Mouse (Mus musculus) midbrain, postnatal 0 days (tissue): ENCODE data around the gene As3mt. TPM values are rescaled to one million over a fixed set of nuclear protein-coding genes. Genes with fewer than 3 reads are reported as not detected.
A peak's percentile ranks its signal among the peaks of the same experiment; 100 is the strongest.
"Not testable (repeated sequence)": the region's sequence is repeated elsewhere in the genome, so short reads cannot be mapped to it uniquely, and the experiment has no call there.

ENCODE experiments used
- ATAC-seq: fragments of 200-750 bp; cut with Nextera tagmentation; 2 replicates; pipeline ENCODE4 v1.8.0; 2017; ENCODE audit warnings: moderate number of reproducible peaks, mild to moderate bottlenecking, moderate TSS enrichment, moderate library complexity; ENCODE audit not compliant: low FRiP score
- DNase-seq: peaks from one replicate; pipeline ENCODE4 v3.0.0-alpha.2; 2015; ENCODE audit warnings: low spot score
- H3K27ac ChIP-seq: fragments of 300-500 bp; sonication (generic); 2 replicates; pipeline ENCODE4 v1.5.1; 2014; ENCODE audit warnings: low read depth, mild to moderate bottlenecking, low read length, mixed read lengths
- H3K27me3 ChIP-seq: fragments of 300-500 bp; sonication (generic); 2 replicates; pipeline ENCODE4 v1.6.1; 2014; ENCODE audit warnings: low read length, control low read depth, mixed read lengths; ENCODE audit not compliant: insufficient read depth
- H3K36me3 ChIP-seq: fragments of 300-500 bp; sonication (generic); 2 replicates; pipeline ENCODE4 v1.6.1; 2014; ENCODE audit warnings: low read length, control low read depth, mixed read lengths; ENCODE audit not compliant: insufficient read depth
- H3K4me1 ChIP-seq: fragments of 300-500 bp; sonication (generic); 2 replicates; pipeline ENCODE4 v1.6.1; 2014; ENCODE audit warnings: mild to moderate bottlenecking, control low read depth, antibody characterized with exemption, low read length, mixed read lengths; ENCODE audit not compliant: insufficient read depth
- H3K4me2 ChIP-seq: fragments of 300-500 bp; sonication (generic); 2 replicates; pipeline ENCODE4 v1.6.1; 2014; ENCODE audit warnings: low read depth, mild to moderate bottlenecking, low read length, mixed read lengths; ENCODE audit not compliant: poor library complexity, severe bottlenecking
- H3K4me3 ChIP-seq: fragments of 300-500 bp; sonication (generic); 2 replicates; pipeline ENCODE4 v1.5.1; 2014; ENCODE audit warnings: low read depth, mild to moderate bottlenecking, low read length, moderate library complexity
- H3K9ac ChIP-seq: fragments of 300-500 bp; sonication (generic); replicated peaks from 2 replicates; pipeline ENCODE4 v1.6.1; 2014; ENCODE audit warnings: mild to moderate bottlenecking, low read length, moderate library complexity, mixed read lengths; ENCODE audit not compliant: poor library complexity, severe bottlenecking
- H3K9me3 ChIP-seq: fragments of 300-500 bp; sonication (generic); 2 replicates; pipeline ENCODE4 v1.6.1; 2016; ENCODE audit warnings: low read length, control low read depth
- CTCF ChIP-seq: IDR thresholded peaks from 2 replicates; pipeline ENCODE4 v1.5.1; 2016; ENCODE audit warnings: antibody characterized with exemption, mild to moderate bottlenecking
- WGBS: fragments of 180-500 bp; shearing (Covaris S2); extraction: QIAGEN DNeasy Blood & Tissue Kit; methylation state at CpG from one replicate; pipeline ENCODE4 v1.1.7; 2014; 5-methylcytosine and 5-hydroxymethylcytosine counted together
- polyA plus RNA-seq: library from polyadenylated mRNA; unstranded; fragments of >200 nt; fragmentation: Nextera tagmentation; extraction: Ambion mirVana; gene quantifications from 2 replicates; pipeline ENCODE4 v1.2.1, GENCODE M21; 2015
- total RNA-seq: library from RNA; depleted of rRNA; stranded (reverse); fragments of >200 nt; gene quantifications from 2 replicates; pipeline ENCODE4 v1.2.3, GENCODE M21; 2014

Gene As3mt
- total and polyA plus RNA-seq, 2 experiments from 2014 or later = 21.3 to 36.4 TPM

GRCm38 (mm10) chr19:46724411-46724810, 17.2 kb downstream of the As3mt start:
- WGBS = 69% methylated on average over 11 of the region's 11 CpGs

DNA sequence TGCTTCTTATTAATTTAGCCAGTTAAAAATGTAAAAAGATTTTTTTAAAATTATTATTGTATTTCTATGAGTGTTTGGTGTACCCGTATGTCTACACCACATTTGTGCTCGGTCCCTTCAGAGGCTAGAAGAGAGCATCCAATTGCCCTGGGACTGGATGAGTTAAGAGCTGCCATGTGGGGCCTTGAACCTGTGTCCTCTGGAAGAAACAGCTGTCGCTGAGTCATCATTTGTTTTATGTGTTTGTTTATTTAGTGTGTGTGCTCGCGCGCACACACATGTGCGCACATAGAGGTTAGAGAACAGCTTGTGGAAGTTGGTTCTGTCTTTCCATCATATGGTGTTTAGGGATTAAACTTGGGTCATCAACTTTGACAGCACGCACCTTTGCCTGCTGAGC, 18.9 kb downstream of the As3mt start:
- 95% methylated on average over 8 of the region's 8 CpGs for WGBS
- H3K36me3 ChIP-seq = no peaks in the 10 kb centered on the region
- no peak for TF ChIP-seq CTCF
- H3K27ac ChIP-seq = no peak overlapping the region
- no peak overlapping the region for H3K9ac ChIP-seq
- DNase-seq (no peak), ATAC-seq (no peak)
- no peak overlapping the region for H3K4me2 ChIP-seq
- H3K9me3 ChIP-seq = no peaks in the 10 kb centered on the region
- no peak overlapping the region for H3K4me3 ChIP-seq
- H3K4me1 ChIP-seq = no peaks in the 10 kb centered on the region
- no peaks in the 10 kb centered on the region for H3K27me3 ChIP-seq

More at GRCm38 (mm10) chr19:46724411-46724810, 17.2 kb downstream of the As3mt start:
- Histone ChIP-seq H3K4me2 (no peak overlapping the region), H3K9me3 (no peaks in the 10 kb centered on the region), H3K4me3 (no peak overlapping the region), H3K27me3 (no peaks in the 10 kb centered on the region), H3K9ac (no peak overlapping the region), H3K4me1 (no peaks in the 10 kb centered on the region), H3K27ac (no peak overlapping the region), H3K36me3 (peaks cover 3% of the 10 kb centered on the region; the same call in 1 of the 2 replicates)
- no peak for DNase-seq
- no peak for ATAC-seq
- peak; percentile 3; the same call in 1 of the 2 replicates for TF ChIP-seq CTCF

DNA sequence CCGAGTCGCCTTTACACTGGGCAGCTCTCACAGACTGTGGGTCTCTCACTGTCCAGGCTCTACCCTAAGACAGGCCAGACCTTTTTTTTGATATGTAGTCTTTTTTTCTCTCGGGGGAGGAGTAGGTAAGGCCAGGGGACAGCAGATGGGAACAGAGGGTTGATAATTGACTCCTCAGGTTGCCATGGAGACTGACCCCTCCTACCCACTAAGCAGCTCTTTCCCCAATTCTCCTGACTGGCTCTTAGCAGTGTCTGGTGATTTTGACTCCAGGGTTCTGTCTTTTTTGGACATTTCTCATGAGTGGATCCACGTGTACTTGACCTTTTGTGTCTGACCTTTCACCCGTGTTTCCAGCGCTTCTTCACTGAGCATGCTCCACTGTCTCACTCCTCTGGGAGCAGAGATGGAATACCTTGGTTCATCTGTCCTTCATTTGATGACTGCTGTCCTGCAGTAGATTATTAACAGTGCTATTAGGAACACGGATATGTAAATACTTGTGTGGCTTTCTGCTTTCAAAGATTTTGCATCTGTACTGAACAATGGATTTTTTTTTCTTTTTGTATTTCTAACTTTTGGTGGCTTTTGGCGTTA, 20.0 kb downstream of the As3mt start:
- ATAC-seq = no peak
- no peaks in the 10 kb centered on the region for H3K9me3 ChIP-seq
- DNase-seq = peak; percentile 58
- TF ChIP-seq CTCF = no peak
- H3K27me3 ChIP-seq = no peaks in the 10 kb centered on the region
- H3K9ac ChIP-seq = no peak overlapping the region
- H3K27ac ChIP-seq = no peak overlapping the region
- H3K36me3 ChIP-seq = no peaks in the 10 kb centered on the region
- no peak overlapping the region for H3K4me2 ChIP-seq
- H3K4me1 ChIP-seq = no peaks in the 10 kb centered on the region
- 46% methylated on average over 8 of the region's 8 CpGs for WGBS
- H3K4me3 ChIP-seq = no peak overlapping the region

- TF ChIP-seq CTCF = no peak
- DNase-seq (no peak), ATAC-seq (no peak)
- no peak overlapping the region for H3K4me3 ChIP-seq
- H3K4me1 ChIP-seq = no peaks in the 10 kb centered on the region
- 85% methylated on average over 11 of the region's 11 CpGs for WGBS
- no peak overlapping the region for H3K9ac ChIP-seq
- no peaks in the 10 kb centered on the region for H3K9me3 ChIP-seq
- H3K27ac ChIP-seq = no peak overlapping the region
- H3K27me3 ChIP-seq = no peaks in the 10 kb centered on the region
- H3K4me2 ChIP-seq = no peak overlapping the region
- no peaks in the 10 kb centered on the region for H3K36me3 ChIP-seq
Observed at GRCm38 (mm10) chr19:46727945-46728540, 20.8 kb downstream of the As3mt start.

DNA sequence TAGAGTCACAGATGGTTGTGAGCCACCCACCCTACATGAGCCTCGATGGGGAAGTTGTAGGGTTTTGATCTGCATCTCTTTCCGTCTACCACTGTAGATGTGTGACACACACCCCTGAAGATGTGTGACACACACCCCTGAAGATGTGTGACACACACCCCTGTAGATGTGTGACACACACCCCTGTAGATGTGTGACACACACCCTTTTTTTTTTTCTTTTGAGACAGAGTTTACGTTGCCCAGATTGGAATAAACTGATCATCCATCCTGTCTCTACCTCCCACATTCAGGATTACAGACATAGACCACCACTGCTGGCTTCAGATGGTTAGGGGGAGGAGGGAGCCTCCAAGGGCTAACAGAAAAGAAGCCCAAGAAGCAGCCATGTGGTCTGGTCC, 21.7 kb downstream of the As3mt start:
- no peak for DNase-seq
- Histone ChIP-seq H3K27ac (no peak overlapping the region), H3K36me3 (no peaks in the 10 kb centered on the region), H3K4me3 (no peak overlapping the region), H3K4me2 (no peak overlapping the region), H3K4me1 (no peaks in the 10 kb centered on the region), H3K27me3 (no peaks in the 10 kb centered on the region), H3K9ac (no peak overlapping the region), H3K9me3 (no peaks in the 10 kb centered on the region)
- WGBS = 90% methylated on average over 3 of the region's 3 CpGs
- TF ChIP-seq CTCF = no peak
- ATAC-seq = no peak

DNA sequence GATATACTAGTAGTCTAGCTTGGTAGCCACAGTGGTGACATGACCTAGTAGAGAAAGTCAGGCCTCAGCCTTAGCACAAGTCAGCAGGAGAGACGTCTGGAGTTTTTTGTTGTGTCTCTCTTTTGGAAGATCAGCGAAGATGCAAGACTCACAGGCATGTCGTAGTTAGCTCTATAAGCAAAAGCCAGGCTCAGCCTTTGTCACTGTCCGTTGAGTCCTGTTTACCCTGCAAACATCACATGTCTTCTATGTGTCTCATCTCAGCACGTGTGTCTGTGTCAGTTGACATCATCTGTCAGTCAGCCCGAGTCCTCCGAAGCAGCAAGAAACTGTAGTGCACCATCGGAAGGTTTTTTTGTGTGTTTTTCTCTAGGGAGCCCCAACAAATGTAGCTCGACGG, 24.1 kb downstream of the As3mt start:
- no peak overlapping the region for H3K27ac ChIP-seq
- no peaks in the 10 kb centered on the region for H3K4me1 ChIP-seq
- TF ChIP-seq CTCF = no peak
- no peak overlapping the region for H3K4me2 ChIP-seq
- H3K27me3 ChIP-seq = no peaks in the 10 kb centered on the region
- no peak overlapping the region for H3K4me3 ChIP-seq
- 83% methylated on average over 10 of the region's 10 CpGs for WGBS
- no peaks in the 10 kb centered on the region for H3K36me3 ChIP-seq
- H3K9ac ChIP-seq = no peak overlapping the region
- ATAC-seq (no peak), DNase-seq (no peak)
- H3K9me3 ChIP-seq = no peaks in the 10 kb centered on the region

- WGBS = 94% methylated on average over 5 of the region's 5 CpGs
- not testable (repeated sequence) for ATAC-seq, H3K4me3 ChIP-seq, H3K9ac ChIP-seq, DNase-seq, H3K36me3 ChIP-seq, H3K27me3 ChIP-seq, H3K4me1 ChIP-seq, H3K9me3 ChIP-seq, H3K4me2 ChIP-seq, H3K27ac ChIP-seq
Observed at GRCm38 (mm10) chr19:46732673-46733072, 25.4 kb downstream of the As3mt start.
